Mouse (Mus musculus) kidney, postnatal 14 days (tissue): ENCODE data around the gene Npff.

Source experiments
- DNase-seq: peaks from one replicate; pipeline ENCODE4 v3.0.0; 2022; ENCODE audit warnings: mixed read lengths

The Npff gene

GRCm38 (mm10) chr15:102524892-102525485 lies at the start of gene Npff:
TSS of gene Npff (minus strand) at chr15:102524942.
- DNase-seq, result peak; percentile 79

DNA sequence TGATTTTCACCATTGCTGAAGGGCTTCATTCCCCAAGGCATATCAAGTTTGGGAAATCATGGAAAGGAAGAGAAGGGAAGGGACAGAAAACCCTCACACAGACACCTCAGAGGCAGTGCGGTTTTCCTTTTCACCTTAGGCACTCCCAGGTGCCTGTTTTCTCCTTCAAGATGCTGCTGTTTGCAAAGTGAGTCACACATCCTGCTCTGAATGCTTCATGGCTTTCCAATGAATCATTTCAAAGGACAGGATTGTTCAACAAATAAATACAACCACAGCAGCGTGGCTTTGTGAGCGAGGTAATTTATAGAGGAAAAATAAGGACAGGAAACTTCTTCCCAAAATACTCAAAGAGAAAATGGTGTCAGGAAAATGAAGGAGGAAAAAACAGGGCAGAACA lies 47.3 kb upstream of the Npff start:
- DNase-seq, result no peak

GRCm38 (mm10) chr15:102567849-102568248 lies 43.1 kb upstream of the Npff start:
- DNase-seq, result no peak

DNA sequence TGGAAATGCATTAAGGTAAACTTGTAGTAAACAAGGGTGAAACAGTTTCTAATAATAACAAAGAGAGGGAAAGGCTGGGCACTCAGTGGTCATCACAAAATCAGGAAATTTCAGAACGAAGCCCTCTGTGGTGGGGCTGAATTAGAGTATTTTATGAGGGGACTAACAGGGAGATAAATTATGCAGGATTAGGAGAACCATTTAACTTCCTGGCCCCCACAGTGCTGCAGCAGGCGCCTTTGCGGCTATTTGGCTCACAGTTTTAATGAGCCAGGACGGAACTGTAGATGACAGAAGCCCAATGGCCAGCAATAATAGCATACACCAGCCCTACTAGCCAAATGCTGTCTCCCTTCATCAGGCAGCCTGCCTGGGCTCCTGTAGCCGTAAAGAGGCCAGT lies 38.9 kb upstream of the Npff start:
- DNase-seq, result no peak

DNA sequence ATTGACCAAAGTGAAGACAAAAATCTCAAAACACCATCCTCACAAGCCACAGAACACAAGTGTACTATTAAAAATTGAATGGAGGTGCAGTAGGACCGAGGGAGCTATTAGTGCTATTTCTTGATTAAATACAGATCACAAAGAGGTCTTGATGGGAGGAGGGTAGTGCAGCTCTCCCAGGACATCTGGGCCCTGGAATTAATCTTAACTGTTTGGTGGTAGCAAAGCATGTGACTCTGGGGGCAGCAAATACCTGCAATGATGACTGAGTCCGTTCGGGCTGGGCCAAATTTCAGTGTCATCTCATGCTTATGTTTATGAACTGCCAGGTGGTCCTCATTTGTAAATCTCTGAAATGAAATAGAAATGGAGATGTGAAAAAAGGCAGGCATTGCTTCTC lies 38.3 kb upstream of the Npff start:
- DNase-seq, result no peak

GRCm38 (mm10) chr15:102562491-102562890 lies 37.7 kb upstream of the Npff start:
- no peak for DNase-seq

DNA sequence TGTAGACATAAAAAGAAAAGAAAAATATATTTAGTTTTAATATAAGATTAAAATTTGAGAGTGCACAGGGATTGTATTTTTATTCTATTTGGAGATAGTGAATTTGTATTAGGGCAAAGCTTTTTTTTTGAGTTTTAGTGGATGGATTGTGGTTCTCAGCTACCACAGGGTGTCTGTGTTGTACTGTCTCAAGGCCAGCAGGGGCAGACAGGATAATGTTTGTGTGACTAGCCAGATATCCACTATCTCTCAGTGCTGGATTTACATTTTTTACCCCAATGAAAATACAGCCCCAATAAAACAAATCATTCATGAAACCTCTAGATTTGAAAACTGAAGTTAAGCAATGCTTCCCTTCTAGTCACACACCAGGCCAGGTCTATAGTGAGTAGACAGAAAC lies 32.8 kb upstream of the Npff start:
- DNase-seq, result no peak

GRCm38 (mm10) chr15:102555581-102555980 lies 30.8 kb upstream of the Npff start:
- no peak for DNase-seq

- no peak for DNase-seq
Observed at GRCm38 (mm10) chr15:102552599-102552998, 27.9 kb upstream of the Npff start.

DNA sequence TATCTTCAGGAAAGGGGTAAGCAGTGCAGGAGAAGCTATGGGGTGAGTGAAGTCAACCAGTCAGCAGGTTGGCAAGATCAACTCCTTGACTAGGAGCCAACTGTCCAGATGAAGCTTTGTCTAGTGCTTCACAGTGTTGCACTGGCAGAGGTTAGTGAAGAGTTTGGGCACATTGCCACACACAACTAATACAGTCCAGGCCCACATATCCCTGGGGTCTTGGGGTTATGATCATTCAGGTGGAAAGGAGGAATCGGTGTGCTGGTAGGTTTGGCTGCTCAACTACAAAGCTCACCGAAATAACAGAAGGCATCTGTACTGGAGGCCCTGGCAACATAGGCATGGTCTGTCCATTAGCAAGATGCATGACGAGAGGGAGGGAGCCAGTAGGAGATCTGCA lies 22.7 kb upstream of the Npff start:
- DNase-seq, result no peak

DNA sequence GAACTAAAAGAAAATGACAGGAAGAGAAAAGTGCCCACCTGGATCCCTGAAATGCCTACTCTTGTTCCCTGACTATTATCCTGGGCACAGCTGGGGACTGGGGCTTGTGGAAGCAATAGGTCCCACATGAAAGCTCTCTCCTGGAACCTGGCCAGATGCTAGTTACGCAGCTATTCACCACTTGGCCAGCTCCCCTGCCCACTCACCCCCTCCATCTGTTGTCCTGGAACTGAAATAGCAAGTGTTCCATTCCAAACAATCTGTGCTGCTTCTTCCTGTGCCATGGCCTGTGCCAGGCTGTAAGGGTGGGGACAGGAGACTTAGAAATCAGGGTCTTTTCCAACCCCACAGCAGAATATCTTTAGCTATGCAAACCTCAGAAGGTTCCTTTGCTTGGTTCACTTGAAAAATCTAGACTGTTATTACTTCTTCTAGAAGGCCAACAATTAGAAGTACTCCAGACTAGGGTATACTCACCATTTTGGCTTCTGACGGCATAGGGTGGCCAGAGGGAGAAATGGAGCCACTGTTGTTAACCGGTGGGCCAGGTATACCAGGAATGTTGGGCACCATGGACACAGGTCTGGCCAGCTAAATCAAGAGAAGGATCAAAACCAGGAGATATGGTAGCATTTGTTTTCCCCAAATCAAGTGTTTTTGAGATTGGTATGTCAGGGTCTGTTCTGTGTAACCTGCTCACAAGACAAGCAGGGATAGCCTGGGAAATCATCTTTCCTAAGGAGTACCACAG lies 22.1 kb upstream of the Npff start:
- peak; percentile 58 for DNase-seq

GRCm38 (mm10) chr15:102546246-102546645 lies 21.5 kb upstream of the Npff start:
- no peak for DNase-seq

DNA sequence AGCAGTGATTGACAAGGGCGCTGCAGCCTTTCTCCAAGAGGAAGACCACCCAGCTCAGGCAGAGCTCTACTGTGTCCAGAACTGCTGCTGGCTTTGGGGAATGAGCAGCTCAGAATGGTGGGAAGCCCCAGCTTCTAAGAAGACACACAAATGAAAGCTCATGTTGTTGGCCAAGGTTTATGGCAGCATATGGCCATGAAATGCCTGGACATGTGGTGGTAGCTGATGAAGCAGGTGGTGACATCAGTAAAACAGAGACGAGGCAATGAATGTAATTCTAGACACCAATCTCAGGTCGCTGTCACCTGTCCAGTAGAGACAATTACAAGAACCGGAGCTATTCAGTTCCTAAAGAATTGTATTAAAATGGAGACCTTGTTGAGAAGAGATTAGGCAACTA lies 20.1 kb upstream of the Npff start:
- no peak for DNase-seq

- no peak for DNase-seq
Observed at GRCm38 (mm10) chr15:102533926-102534325, 9.2 kb upstream of the Npff start.

DNA sequence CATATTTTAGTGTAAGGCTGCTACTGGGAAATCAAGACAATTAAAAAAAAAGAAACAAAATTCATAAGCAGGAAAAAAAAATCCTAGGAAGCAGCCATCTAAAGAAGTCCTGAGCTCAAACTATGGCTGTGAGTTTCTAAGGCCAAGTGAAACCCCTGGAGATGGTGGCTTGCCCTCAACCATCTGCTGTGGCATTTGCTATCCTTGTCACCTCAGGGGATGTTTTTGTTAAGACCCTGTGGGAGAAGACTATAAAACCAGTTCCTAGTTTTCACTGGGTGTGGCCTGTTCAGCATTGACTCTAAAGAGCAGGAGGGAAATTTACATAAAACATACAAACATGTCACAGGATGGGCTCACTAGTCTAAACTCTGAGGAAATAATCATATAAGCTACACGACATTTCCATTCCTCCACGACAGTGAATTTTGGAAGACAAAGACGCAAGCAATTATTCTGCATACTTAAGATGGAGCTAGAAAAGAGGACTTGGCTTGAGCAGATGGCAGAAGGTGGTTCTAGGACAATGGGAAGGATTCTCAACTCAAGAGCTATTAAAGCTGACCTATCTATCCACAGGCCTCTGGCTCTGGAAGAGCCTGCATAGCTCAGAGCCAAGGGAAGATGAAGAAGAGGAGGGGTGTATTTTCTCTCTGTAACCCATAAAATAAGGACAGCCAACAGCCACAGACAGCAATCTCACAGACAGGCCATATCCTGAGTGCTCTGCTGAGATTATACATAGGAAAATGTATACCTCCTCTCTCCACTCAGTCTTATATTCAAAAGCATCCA lies 7.6 kb upstream of the Npff start:
- DNase-seq, result no peak

DNA sequence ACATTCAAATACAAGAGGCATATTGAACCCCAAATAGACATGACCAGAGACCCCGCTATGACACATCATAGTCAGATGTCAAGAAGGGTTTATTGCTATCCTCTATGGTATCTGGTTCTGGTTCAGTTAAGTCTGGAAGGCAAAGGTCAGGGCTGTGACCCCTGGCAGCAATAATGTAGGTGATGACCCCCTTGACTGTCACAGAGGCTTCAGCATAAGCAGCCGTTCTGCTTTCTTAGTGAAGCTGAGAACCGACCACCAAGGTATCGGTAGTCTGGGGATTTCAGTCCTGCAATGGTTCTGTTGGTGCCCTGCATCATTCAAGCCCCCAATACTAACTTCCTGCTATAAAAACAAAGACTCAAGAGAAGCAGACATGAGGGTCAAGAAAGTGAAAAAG lies 6.8 kb upstream of the Npff start:
- DNase-seq, result no peak

DNA sequence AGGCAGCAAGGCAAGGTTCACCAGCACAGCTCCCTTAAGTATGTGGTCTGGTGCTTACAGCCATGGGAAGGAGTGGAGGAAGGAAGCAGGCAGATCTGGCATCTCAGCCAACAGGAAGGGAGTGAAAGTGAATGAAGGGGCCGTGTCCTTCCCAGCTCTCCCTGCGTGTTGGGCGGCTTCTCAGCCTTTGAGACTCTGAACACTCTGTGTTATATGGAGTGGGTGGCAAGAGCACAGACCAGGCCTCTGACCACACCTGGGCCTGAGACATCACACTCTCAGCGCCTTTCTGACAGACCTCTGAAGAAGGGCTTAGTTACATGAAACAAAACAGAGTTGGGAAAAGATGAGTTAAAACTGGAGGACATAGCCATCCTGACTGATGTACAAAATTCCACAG lies 5.8 kb upstream of the Npff start:
- no peak for DNase-seq

GRCm38 (mm10) chr15:102528396-102528795 lies 3.7 kb upstream of the Npff start:
- no peak for DNase-seq

- no peak for DNase-seq
Observed at GRCm38 (mm10) chr15:102527936-102528335, 3.2 kb upstream of the Npff start.

DNA sequence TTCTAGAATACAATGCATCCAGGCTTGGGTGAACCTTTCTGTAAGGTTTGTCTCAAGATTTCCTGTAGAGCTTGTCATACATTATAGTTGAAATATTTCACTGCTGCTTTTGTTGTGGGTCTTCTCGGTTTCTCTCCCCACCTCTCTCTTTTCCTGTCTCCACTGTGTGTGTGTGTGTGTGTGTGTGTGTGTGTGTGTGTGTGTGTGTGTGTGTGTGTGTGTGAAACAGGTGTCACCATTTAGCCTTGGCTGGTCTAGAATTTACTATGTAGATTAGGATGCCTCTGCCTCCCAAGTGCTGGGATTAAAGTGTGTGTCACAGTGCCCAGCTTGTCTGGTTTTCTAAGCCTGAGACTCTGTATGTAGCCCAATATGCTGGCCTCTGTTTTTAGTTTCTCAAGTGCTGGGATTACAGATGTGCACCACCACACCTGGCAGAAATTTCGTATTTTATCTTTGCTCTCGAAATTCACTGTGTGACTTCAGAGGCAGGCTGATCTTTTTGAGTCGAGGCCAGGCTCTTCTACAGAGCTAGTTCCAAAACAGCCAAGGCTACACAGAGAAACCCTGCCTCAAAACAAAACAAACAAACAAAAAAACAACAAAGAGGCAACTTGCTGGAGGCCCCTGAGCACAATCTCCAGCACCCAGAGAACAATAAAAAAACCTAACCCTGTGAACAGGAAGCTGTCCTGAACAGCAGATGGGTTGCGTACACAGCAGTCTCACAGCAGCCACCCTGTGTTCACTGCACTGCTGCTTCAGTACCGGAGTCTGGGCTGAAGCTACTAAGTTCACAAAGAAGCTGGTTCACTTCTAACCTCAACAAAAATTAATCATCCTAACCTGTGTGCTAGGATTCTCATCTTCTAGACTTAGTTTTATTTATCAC lies 1.6 kb upstream of the Npff start:
- DNase-seq, result no peak

DNA sequence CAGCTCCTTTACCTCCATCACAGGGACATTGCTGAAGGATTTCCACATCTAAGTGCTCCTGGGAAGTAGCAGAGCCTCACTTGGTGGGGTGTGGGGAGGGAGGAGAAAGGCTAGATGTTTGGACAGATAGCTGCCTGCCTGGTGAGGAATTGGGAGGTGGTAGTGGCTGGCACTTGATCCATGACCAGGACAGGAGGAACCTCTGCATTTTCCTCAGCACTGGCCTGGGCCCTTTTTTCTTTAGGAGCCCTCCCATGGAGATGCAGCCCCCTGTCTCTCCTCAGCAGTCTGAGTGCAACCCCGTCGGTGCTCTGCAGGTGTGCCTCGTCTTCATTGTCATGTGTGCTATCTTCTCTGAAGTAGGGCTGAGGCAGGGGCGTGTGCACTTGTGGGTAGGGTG lies 3.3 kb downstream of the Npff start:
- DNase-seq, result no peak

DNA sequence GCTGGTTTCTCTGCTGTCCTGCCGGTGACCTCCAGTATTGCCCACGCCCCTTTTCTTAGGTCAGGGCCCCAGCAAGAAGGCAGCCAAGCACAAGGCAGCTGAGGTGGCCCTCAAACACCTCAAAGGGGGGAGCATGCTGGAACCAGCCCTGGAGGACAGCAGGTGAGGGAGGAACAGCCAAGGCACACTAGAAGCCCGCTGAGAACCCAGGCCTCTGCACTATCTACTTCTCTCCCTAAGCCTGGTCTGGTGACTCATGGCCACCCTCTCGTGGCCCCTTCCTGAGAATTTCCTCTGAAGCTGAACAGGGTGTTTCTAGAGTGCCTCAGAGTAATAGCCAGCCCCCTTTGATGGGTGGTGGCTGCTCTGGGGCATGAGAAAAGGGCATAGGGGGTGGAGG lies 4.3 kb downstream of the Npff start:
- DNase-seq, result no peak
